Mouse (Mus musculus) hindbrain, postnatal 0 days (tissue): ENCODE measurements at regions not wholly inside any gene's neighbourhood (a gene's known extent, or its start where the extent isn't known, plus 50 kb on each side); places are given as distances from the start of the nearest gene placed in this dataset.

Source experiments
- ATAC-seq: fragments of 200-750 bp; cut with Nextera tagmentation; 2 replicates; pipeline ENCODE4 v1.8.0; 2017; ENCODE audit warnings: mild to moderate bottlenecking, moderate TSS enrichment, moderate library complexity
- DNase-seq: peaks from one replicate; pipeline ENCODE4 v3.0.0-alpha.2; 2015; ENCODE audit warnings: low spot score
- H3K27ac ChIP-seq: fragments of 300-500 bp; sonication (generic); 2 replicates; pipeline ENCODE4 v1.5.1; 2014; ENCODE audit warnings: mild to moderate bottlenecking
- H3K27me3 ChIP-seq: fragments of 300-500 bp; sonication (generic); 2 replicates; pipeline ENCODE4 v1.6.1; 2014; ENCODE audit warnings: low read length, mixed read lengths; ENCODE audit not compliant: insufficient read depth
- H3K36me3 ChIP-seq: fragments of 300-500 bp; sonication (generic); 2 replicates; pipeline ENCODE4 v1.6.1; 2014; ENCODE audit warnings: low read length, mixed read lengths; ENCODE audit not compliant: insufficient read depth
- H3K4me1 ChIP-seq: fragments of 300-500 bp; sonication (generic); 2 replicates; pipeline ENCODE4 v1.6.1; 2014; ENCODE audit warnings: antibody characterized with exemption, low read length, mixed read lengths; ENCODE audit not compliant: insufficient read depth
- H3K4me2 ChIP-seq: fragments of 300-500 bp; sonication (generic); 2 replicates; pipeline ENCODE4 v1.6.1; 2014; ENCODE audit warnings: low read depth, mild to moderate bottlenecking, low read length, moderate library complexity, mixed read lengths
- H3K4me3 ChIP-seq: fragments of 300-500 bp; sonication (generic); 2 replicates; pipeline ENCODE4 v1.5.1; 2014; ENCODE audit warnings: low read length
- H3K9ac ChIP-seq: fragments of 300-500 bp; sonication (generic); replicated peaks from 2 replicates; pipeline ENCODE4 v1.6.1; 2014; ENCODE audit warnings: mild to moderate bottlenecking, low read length, moderate library complexity, mixed read lengths
- H3K9me3 ChIP-seq: fragments of 300-500 bp; sonication (generic); 2 replicates; pipeline ENCODE4 v1.6.1; 2016; ENCODE audit warnings: low read length, mixed read lengths
- CTCF ChIP-seq: IDR thresholded peaks from 2 replicates; pipeline ENCODE4 v1.5.1; 2016; ENCODE audit warnings: antibody characterized with exemption, control low read depth, low read depth
- WGBS: fragments of 180-500 bp; shearing (Covaris S2); extraction: QIAGEN DNeasy Blood & Tissue Kit; methylation state at CpG from one replicate; pipeline ENCODE4 v1.1.7; 2014; 5-methylcytosine and 5-hydroxymethylcytosine counted together

GRCm38 (mm10) chr13:75204417-75204816, 114.8 kb downstream of the Pcsk1 start:
- no peaks in the 10 kb centered on the region for H3K4me1 ChIP-seq
- no peak overlapping the region for H3K9ac ChIP-seq
- no peak overlapping the region for H3K27ac ChIP-seq
- H3K36me3 ChIP-seq = no peaks in the 10 kb centered on the region
- ATAC-seq (peak; percentile 74; the same call in 1 of the 2 replicates), DNase-seq (peak; percentile 79)
- H3K9me3 ChIP-seq = no peaks in the 10 kb centered on the region
- WGBS = 22% methylated on average over 2 of the region's 2 CpGs
- peak; percentile 74 for TF ChIP-seq CTCF
- no peak overlapping the region for H3K4me2 ChIP-seq
- no peaks in the 10 kb centered on the region for H3K27me3 ChIP-seq
- H3K4me3 ChIP-seq = no peak overlapping the region

- Histone ChIP-seq H3K9ac (no peak overlapping the region), H3K36me3 (no peaks in the 10 kb centered on the region), H3K4me1 (no peaks in the 10 kb centered on the region), H3K27me3 (no peaks in the 10 kb centered on the region), H3K4me3 (no peak overlapping the region), H3K9me3 (no peaks in the 10 kb centered on the region), H3K27ac (no peak overlapping the region), H3K4me2 (no peak overlapping the region)
- ATAC-seq (no peak), DNase-seq (no peak)
- no peak for TF ChIP-seq CTCF
These were observed 134.3 kb downstream of the Pcsk1 start for GRCm38 (mm10) chr13:75223944-75224343.

GRCm38 (mm10) chr13:75225581-75226297, 136.1 kb downstream of the Pcsk1 start:
- Histone ChIP-seq H3K9ac (no peak overlapping the region), H3K4me3 (no peak overlapping the region), H3K27me3 (no peaks in the 10 kb centered on the region), H3K4me1 (no peaks in the 10 kb centered on the region), H3K36me3 (no peaks in the 10 kb centered on the region), H3K9me3 (no peaks in the 10 kb centered on the region), H3K27ac (no peak overlapping the region), H3K4me2 (no peak overlapping the region)
- 94% methylated on average over 7 of the region's 7 CpGs for WGBS
- ATAC-seq = no peak
- no peak for TF ChIP-seq CTCF
- no peak for DNase-seq

GRCm38 (mm10) chr13:75227616-75228277, 138.1 kb downstream of the Pcsk1 start:
- peak; percentile 82 for DNase-seq
- Histone ChIP-seq H3K27me3 (no peaks in the 10 kb centered on the region), H3K9ac (no peak overlapping the region), H3K4me2 (no peak overlapping the region), H3K27ac (no peak overlapping the region), H3K4me3 (no peak overlapping the region), H3K4me1 (no peaks in the 10 kb centered on the region), H3K36me3 (no peaks in the 10 kb centered on the region), H3K9me3 (no peaks in the 10 kb centered on the region)
- 28% methylated on average over 5 of the region's 5 CpGs for WGBS
- peak; percentile 79 for ATAC-seq
- peak; percentile 91 for TF ChIP-seq CTCF

GRCm38 (mm10) chr13:75236424-75236823, 146.8 kb downstream of the Pcsk1 start:
- no peak for TF ChIP-seq CTCF
- Histone ChIP-seq H3K4me1 (no peaks in the 10 kb centered on the region), H3K27ac (no peak overlapping the region), H3K4me3 (no peak overlapping the region), H3K36me3 (no peaks in the 10 kb centered on the region), H3K4me2 (no peak overlapping the region), H3K9me3 (no peaks in the 10 kb centered on the region), H3K9ac (no peak overlapping the region), H3K27me3 (no peaks in the 10 kb centered on the region)
- DNase-seq (peak; percentile 66), ATAC-seq (peak; percentile 56; the same call in 1 of the 2 replicates)
- WGBS = 20% methylated on average over 2 of the region's 2 CpGs
